Mouse (Mus musculus): ENCODE results near the gene Strbp. TPM values are rescaled to one million over a fixed set of nuclear protein-coding genes. Genes with fewer than 3 reads are reported as not detected.

Gene Strbp
- total and polyA plus RNA-seq, 3 experiments, result 38.4 to 61.8 (median 48.5) TPM

- Histone ChIP-seq H3K79me2 (replicated peaks; ENCODE audit: control insufficient read depth, extremely low read depth, insufficient read depth, poor library complexity, severe bottlenecking) (no peaks in the 10 kb centered on the region), H3K4me3 (replicated peaks in 1 of 3; ENCODE audit: low read depth in 2 of 3, low read length in 2 of 3, poor library complexity in 1 of 3) (no peak overlapping the region), H3K9ac (ENCODE audit: insufficient read depth, low read depth) (no peak overlapping the region), H3K27me3 (replicated peaks) (no peaks in the 10 kb centered on the region), H3K4me2 (ENCODE audit: insufficient read depth, low read depth, poor library complexity, severe bottlenecking) (no peak overlapping the region), H3K36me3 (replicated peaks in 1 of 2; ENCODE audit: control insufficient read depth in 1 of 2, insufficient read depth in 1 of 2, low read length in 1 of 2) (peaks cover 19 to 45% of the 10 kb centered on the region in 2 experiments), H3K4me1 (ENCODE audit: control insufficient read depth in 1 of 2, insufficient read depth in 2 of 2) (no peaks in the 10 kb centered on the region), H3K9me3 (replicated peaks; ENCODE audit: low read length) (no peaks in the 10 kb centered on the region), H3K27ac (ENCODE audit: insufficient read depth, low read depth) (no peak overlapping the region)
- dilution Hi-C loops (cut with MboI; ENCODE audit: extremely low pct_ligation_motif_present, extremely low pct_unique_long_range_greater_than_20kb, low sequenced_read_pairs), result no loop called here
- in situ Hi-C loops (cut with MboI; ENCODE audit: low pct_ligation_motif_present, low pct_unique_long_range_greater_than_20kb, low sequenced_read_pairs), result no loop called here
- no peak for DNase-seq (ENCODE audit: extremely low read depth)
- TF ChIP-seq IRF4 (IDR thresholded peaks at IDR 0.05; ENCODE audit: low read depth, low read length), result no peak
These were observed 206.3 kb downstream of the Strbp start for GRCm38 (mm10) chr2:37497321-37497720.

- Histone ChIP-seq H3K79me2 (replicated peaks; ENCODE audit: control insufficient read depth, extremely low read depth, insufficient read depth, poor library complexity, severe bottlenecking) (no peaks in the 10 kb centered on the region), H3K4me2 (ENCODE audit: insufficient read depth, low read depth, poor library complexity, severe bottlenecking) (no peak overlapping the region), H3K9ac (ENCODE audit: insufficient read depth, low read depth) (no peak overlapping the region), H3K4me1 (ENCODE audit: control insufficient read depth in 1 of 2, insufficient read depth in 2 of 2) (no peaks in the 10 kb centered on the region), H3K27me3 (replicated peaks) (no peaks in the 10 kb centered on the region), H3K9me3 (replicated peaks; ENCODE audit: low read length) (no peaks in the 10 kb centered on the region), H3K4me3 (replicated peaks in 1 of 3; ENCODE audit: low read depth in 2 of 3, low read length in 2 of 3, poor library complexity in 1 of 3) (no peak overlapping the region), H3K36me3 (replicated peaks in 1 of 2; ENCODE audit: control insufficient read depth in 1 of 2, insufficient read depth in 1 of 2, low read length in 1 of 2) (peaks cover 32 to 68% of the 10 kb centered on the region in 2 experiments), H3K27ac (ENCODE audit: insufficient read depth, low read depth) (no peak overlapping the region)
- no peak for DNase-seq (ENCODE audit: extremely low read depth)
- dilution Hi-C loops (cut with MboI; ENCODE audit: extremely low pct_ligation_motif_present, extremely low pct_unique_long_range_greater_than_20kb, low sequenced_read_pairs) (no loop called here), in situ Hi-C loops (cut with MboI; ENCODE audit: low pct_ligation_motif_present, low pct_unique_long_range_greater_than_20kb, low sequenced_read_pairs) (no loop called here)
- TF ChIP-seq ZNF384 (IDR thresholded peaks at IDR 0.05; ENCODE audit: low read depth, low read length) (no peak), MEF2A (IDR thresholded peaks at IDR 0.05; ENCODE audit: borderline replicate concordance, low read depth, low read length) (no peak), MYC (IDR thresholded peaks at IDR 0.05; ENCODE audit: low read depth, low read length) (no peak), MAX (IDR thresholded peaks at IDR 0.05; ENCODE audit: low read length) (no peak), POLR2A (IDR thresholded peaks at IDR 0.05; ENCODE audit: low read depth, low read length) (no peak)
These were observed 214.7 kb downstream of the Strbp start for GRCm38 (mm10) chr2:37488956-37489355.

- H3K4me3 ChIP-seq (replicated peaks in 1 of 3; ENCODE audit: low read depth in 2 of 3, low read length in 2 of 3, poor library complexity in 1 of 3), result no peak overlapping the region
These were observed 217.3 kb downstream of the Strbp start for GRCm38 (mm10) chr2:37486408-37486807.

More at GRCm38 (mm10) chr2:37486408-37486807, 217.3 kb downstream of the Strbp start:
- TF ChIP-seq USF2 (conservative IDR thresholded peaks at IDR 0.05; ENCODE audit: low read depth, low read length) (no peak), JUN (IDR thresholded peaks at IDR 0.05; ENCODE audit: insufficient read depth, low read depth, low read length) (no peak), MXI1 (IDR thresholded peaks at IDR 0.05; ENCODE audit: low read depth, low read length) (no peak), ZC3H11A (IDR thresholded peaks at IDR 0.05; ENCODE audit: low read depth, low read length) (no peak), MYC (IDR thresholded peaks at IDR 0.05; ENCODE audit: low read depth, low read length) (no peak), JUND (conservative IDR thresholded peaks at IDR 0.05; ENCODE audit: low read depth, low read length) (no peak), ZNF384 (IDR thresholded peaks at IDR 0.05; ENCODE audit: low read depth, low read length) (no peak), MAZ (IDR thresholded peaks at IDR 0.05; ENCODE audit: low read depth, low read length) (no peak), ETS1 (conservative IDR thresholded peaks at IDR 0.05; ENCODE audit: low read depth, low read length) (no peak)
- no peak for DNase-seq (ENCODE audit: extremely low read depth)
- Histone ChIP-seq H3K4me1 (ENCODE audit: control insufficient read depth in 1 of 2, insufficient read depth in 2 of 2) (no peaks in the 10 kb centered on the region), H3K27me3 (replicated peaks) (no peaks in the 10 kb centered on the region), H3K4me2 (ENCODE audit: insufficient read depth, low read depth, poor library complexity, severe bottlenecking) (no peak overlapping the region), H3K27ac (ENCODE audit: insufficient read depth, low read depth) (no peak overlapping the region), H3K79me2 (replicated peaks; ENCODE audit: control insufficient read depth, extremely low read depth, insufficient read depth, poor library complexity, severe bottlenecking) (no peaks in the 10 kb centered on the region), H3K9ac (ENCODE audit: insufficient read depth, low read depth) (no peak overlapping the region), H3K9me3 (replicated peaks; ENCODE audit: low read length) (no peaks in the 10 kb centered on the region), H3K36me3 (replicated peaks in 1 of 2; ENCODE audit: control insufficient read depth in 1 of 2, insufficient read depth in 1 of 2, low read length in 1 of 2) (peaks cover 34 to 61% of the 10 kb centered on the region in 2 experiments)
- in situ Hi-C loops (cut with MboI; ENCODE audit: low pct_ligation_motif_present, low pct_unique_long_range_greater_than_20kb, low sequenced_read_pairs), result no loop called here
- dilution Hi-C loops (cut with MboI; ENCODE audit: extremely low pct_ligation_motif_present, extremely low pct_unique_long_range_greater_than_20kb, low sequenced_read_pairs), result no loop called here

Measured in CH12.LX (cell line).